Mouse (Mus musculus) liver, adult 2 months (tissue): ENCODE measurements around the gene Hspa8.

Source experiments
- CTCF ChIP-seq: fragments of 200-500 bp; IDR thresholded peaks from 2 replicates; pipeline ENCODE4 v1.5.1; 2011; ENCODE audit warnings: low read depth, low read length, control low read depth
- POLR2A ChIP-seq: fragments of 200-500 bp; IDR thresholded peaks from 2 replicates; pipeline ENCODE4 v1.6.1; 2011; ENCODE audit warnings: low read length, control low read depth; ENCODE audit not compliant: insufficient read depth; ENCODE audit errors: extremely low read depth

GRCm38 (mm10) chr9:40808061-40808906, 7.5 kb downstream of the Hspa8 start:
- TF ChIP-seq CTCF (no peak), POLR2A (no peak)
